Mouse (Mus musculus) kidney, embryonic 15.5 days (tissue): ENCODE data around the gene Irgc1. TPM values are rescaled to one million over a fixed set of nuclear protein-coding genes. Genes with fewer than 3 reads are reported as not detected.
"Not testable (repeated sequence)": the region's sequence is repeated elsewhere in the genome, so short reads cannot be mapped to it uniquely, and the experiment has no call there.

ENCODE experiments used
- ATAC-seq: fragments of 200-750 bp; cut with Nextera tagmentation; replicated peaks from 2 replicates; pipeline ENCODE4 v1.8.0; 2017; ENCODE audit warnings: moderate TSS enrichment; ENCODE audit not compliant: low FRiP score
- H3K27ac ChIP-seq: fragments of 300-500 bp; sonication (generic); 2 replicates; pipeline ENCODE4 v1.5.1; 2015; ENCODE audit warnings: mild to moderate bottlenecking, inconsistent platforms
- H3K27me3 ChIP-seq: fragments of 300-500 bp; sonication (generic); 2 replicates; pipeline ENCODE4 v1.6.1; 2015; ENCODE audit warnings: inconsistent platforms
- H3K36me3 ChIP-seq: fragments of 300-500 bp; sonication (generic); 2 replicates; pipeline ENCODE4 v1.6.1; 2015; ENCODE audit warnings: inconsistent platforms
- H3K4me1 ChIP-seq: fragments of 300-500 bp; sonication (generic); 2 replicates; pipeline ENCODE4 v1.6.1; 2015; ENCODE audit warnings: inconsistent platforms
- H3K4me2 ChIP-seq: fragments of 300-500 bp; sonication (generic); 2 replicates; pipeline ENCODE4 v1.6.1; 2015; ENCODE audit warnings: moderate library complexity, mild to moderate bottlenecking, inconsistent platforms
- H3K4me3 ChIP-seq: fragments of 300-500 bp; sonication (generic); replicated peaks from 2 replicates; pipeline ENCODE4 v1.5.1; 2015; ENCODE audit warnings: mild to moderate bottlenecking, inconsistent platforms
- H3K9ac ChIP-seq: fragments of 300-500 bp; sonication (generic); 2 replicates; pipeline ENCODE4 v1.6.1; 2015; ENCODE audit warnings: mild to moderate bottlenecking, inconsistent platforms
- H3K9me3 ChIP-seq: fragments of 300-500 bp; sonication (generic); replicated peaks from 2 replicates; pipeline ENCODE4 v1.6.1; 2016; ENCODE audit warnings: inconsistent platforms
- WGBS: fragments of 180-500 bp; shearing (Covaris S2); methylation state at CpG from one replicate; pipeline ENCODE4 v1.1.7; 2015; ENCODE audit warnings: mixed read lengths; 5-methylcytosine and 5-hydroxymethylcytosine counted together
- polyA plus RNA-seq: library from polyadenylated mRNA; unstranded; fragments of >200 nt; fragmentation: Nextera tagmentation; extraction: Ambion mirVana; gene quantifications from 2 replicates; pipeline ENCODE4 v1.2.1, GENCODE M21; 2015

Irgc1 gene
- not detected in 2 replicates for polyA plus RNA-seq

GRCm38 (mm10) chr7:24451855-24452311 lies at the start of gene Irgc1:
TSS of gene Irgc1 (minus strand) at chr7:24452297.
- Histone ChIP-seq H3K9me3 (no peaks in the 10 kb centered on the region), H3K4me2 (no peak within 1 kb of the TSS), H3K4me1 (peaks cover 11% of the 10 kb centered on the region; the same call in 1 of the 2 replicates), H3K27ac (no peak within 1 kb of the TSS), H3K36me3 (no peaks in the 10 kb centered on the region), H3K4me3 (no peak within 1 kb of the TSS), H3K27me3 (no peaks in the 10 kb centered on the region), H3K9ac (no peak within 1 kb of the TSS)
- WGBS, result 68% methylated on average over 9 of the region's 9 CpGs
- ATAC-seq, result no peak

GRCm38 (mm10) chr7:24501492-24501891 lies 49.4 kb upstream of the Irgc1 start:
- Histone ChIP-seq H3K4me2 (no peak overlapping the region), H3K9me3 (no peaks in the 10 kb centered on the region), H3K4me3 (no peak overlapping the region), H3K27me3 (peaks cover 47% of the 10 kb centered on the region), H3K36me3 (no peaks in the 10 kb centered on the region; the same call in 1 of the 2 replicates), H3K4me1 (peaks cover 44% of the 10 kb centered on the region), H3K27ac (no peak overlapping the region), H3K9ac (no peak overlapping the region)
- WGBS, result 62% methylated on average over 21 of the region's 21 CpGs
- ATAC-seq, result no peak

GRCm38 (mm10) chr7:24500929-24501328 lies 48.8 kb upstream of the Irgc1 start:
- Histone ChIP-seq H3K4me3 (no peak overlapping the region), H3K4me2 (no peak overlapping the region), H3K27ac (no peak overlapping the region), H3K36me3 (no peaks in the 10 kb centered on the region; the same call in 1 of the 2 replicates), H3K27me3 (peaks cover 47% of the 10 kb centered on the region), H3K9me3 (no peaks in the 10 kb centered on the region), H3K4me1 (peaks cover 38% of the 10 kb centered on the region), H3K9ac (no peak overlapping the region)
- no peak for ATAC-seq
- 42% methylated on average over 7 of the region's 7 CpGs for WGBS

GRCm38 (mm10) chr7:24499856-24500577 lies 47.9 kb upstream of the Irgc1 start:
- Histone ChIP-seq H3K4me3 (peak overlapping the region; percentile 39), H3K4me2 (peak overlapping the region; percentile 69), H3K27me3 (peaks cover 47% of the 10 kb centered on the region), H3K9ac (peak overlapping the region; percentile 28; the same call in 1 of the 2 replicates), H3K27ac (peak overlapping the region; percentile 28; the same call in 1 of the 2 replicates), H3K4me1 (peaks cover 29% of the 10 kb centered on the region), H3K36me3 (no peaks in the 10 kb centered on the region; the same call in 1 of the 2 replicates), H3K9me3 (no peaks in the 10 kb centered on the region)
- 7% methylated on average over 43 of the region's 43 CpGs for WGBS
- ATAC-seq, result peak; percentile 85

DNA sequence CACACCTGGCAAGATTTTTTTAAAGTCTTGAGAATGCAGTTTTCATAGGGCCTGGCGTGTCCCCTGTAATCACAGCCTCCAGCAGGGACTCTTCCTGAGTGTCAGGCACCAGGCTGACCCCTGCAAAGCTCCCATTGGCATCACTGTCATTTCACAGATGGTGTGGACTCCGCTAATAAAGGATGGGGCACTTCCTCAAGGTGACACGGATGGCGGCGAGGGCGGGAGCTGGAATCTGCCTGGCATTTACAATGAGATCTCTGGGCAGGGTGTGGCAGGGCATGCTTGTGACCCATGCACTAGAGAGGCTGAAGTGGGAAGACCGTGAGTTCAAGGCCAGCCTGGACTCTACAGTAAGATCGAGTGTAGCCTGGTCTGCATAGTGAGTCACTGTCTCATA lies 36.2 kb upstream of the Irgc1 start:
- H3K9ac ChIP-seq, result no peak overlapping the region
- H3K4me1 ChIP-seq, result peaks cover 12% of the 10 kb centered on the region
- no peaks in the 10 kb centered on the region for H3K36me3 ChIP-seq
- no peak overlapping the region for H3K4me3 ChIP-seq
- no peaks in the 10 kb centered on the region for H3K9me3 ChIP-seq
- no peak for ATAC-seq
- 85% methylated on average over 8 of the region's 8 CpGs for WGBS
- H3K4me2 ChIP-seq, result no peak overlapping the region
- peaks cover 12% of the 10 kb centered on the region; the same call in 1 of the 2 replicates for H3K27me3 ChIP-seq
- no peak overlapping the region for H3K27ac ChIP-seq

- 34% methylated on average over 3 of the region's 3 CpGs for whole genome bisulfite sequencing
- ATAC-seq, result no peak
- Histone ChIP-seq H3K27me3 (peaks cover 19% of the 10 kb centered on the region; the same call in 1 of the 2 replicates), H3K9me3 (no peaks in the 10 kb centered on the region), H3K4me2 (no peak overlapping the region), H3K4me3 (no peak overlapping the region), H3K4me1 (peaks cover 19% of the 10 kb centered on the region), H3K27ac (no peak overlapping the region), H3K9ac (no peak overlapping the region), H3K36me3 (no peaks in the 10 kb centered on the region)
These were observed 35.3 kb upstream of the Irgc1 start for GRCm38 (mm10) chr7:24487403-24487802.

GRCm38 (mm10) chr7:24486654-24487130 lies 34.6 kb upstream of the Irgc1 start:
- H3K9me3 ChIP-seq, result no peaks in the 10 kb centered on the region
- 0 out of 2 replicates have a peak overlapping the region, but pooled peaks have one; percentile 16 for H3K4me2 ChIP-seq
- peaks cover 19% of the 10 kb centered on the region for H3K4me1 ChIP-seq
- H3K4me3 ChIP-seq, result no peak overlapping the region
- ATAC-seq, result peak; percentile 38
- WGBS, result 38% methylated on average over 9 of the region's 9 CpGs
- peak overlapping the region; percentile 19; the same call in 1 of the 2 replicates for H3K27ac ChIP-seq
- no peak overlapping the region for H3K9ac ChIP-seq
- peaks cover 22% of the 10 kb centered on the region; the same call in 1 of the 2 replicates for H3K27me3 ChIP-seq
- no peaks in the 10 kb centered on the region for H3K36me3 ChIP-seq

- H3K27ac ChIP-seq, result no peak overlapping the region
- H3K4me1 ChIP-seq, result peaks cover 29% of the 10 kb centered on the region
- H3K9ac ChIP-seq, result no peak overlapping the region
- no peak overlapping the region for H3K4me2 ChIP-seq
- ATAC-seq, result no peak
- no peak overlapping the region for H3K4me3 ChIP-seq
- peaks cover 33% of the 10 kb centered on the region; the same call in 1 of the 2 replicates for H3K27me3 ChIP-seq
- WGBS, result 81% methylated on average over 9 of the region's 9 CpGs
- H3K9me3 ChIP-seq, result no peaks in the 10 kb centered on the region
- no peaks in the 10 kb centered on the region for H3K36me3 ChIP-seq
These were observed 33.4 kb upstream of the Irgc1 start for GRCm38 (mm10) chr7:24485481-24485880.

DNA sequence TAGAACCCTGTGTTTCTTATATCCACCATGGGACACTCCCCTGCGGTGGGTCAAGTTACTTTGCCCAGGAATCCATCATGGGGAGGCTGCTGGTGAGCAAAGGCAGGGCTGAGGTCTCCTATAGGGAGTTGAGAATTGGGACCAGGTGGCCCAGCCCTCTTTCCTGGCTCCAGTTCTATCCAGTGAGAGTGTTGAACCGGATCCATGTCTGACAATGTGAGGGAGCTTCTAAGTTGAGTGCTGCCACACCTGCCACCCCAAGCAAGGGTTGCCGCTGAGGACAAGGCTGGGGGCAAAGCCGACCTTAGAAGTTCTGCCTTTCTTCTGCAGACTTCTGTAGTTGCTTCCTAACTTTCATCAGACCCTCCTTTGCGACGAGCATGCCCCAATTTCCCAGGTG lies 31.2 kb upstream of the Irgc1 start:
- Histone ChIP-seq H3K27me3 (peaks cover 41% of the 10 kb centered on the region; the same call in 1 of the 2 replicates), H3K4me1 (peaks cover 34% of the 10 kb centered on the region), H3K4me2 (peak overlapping the region; percentile 95; the same call in 1 of the 2 replicates)
- not testable (repeated sequence) for H3K36me3 ChIP-seq, H3K27ac ChIP-seq, H3K4me3 ChIP-seq, H3K9me3 ChIP-seq, H3K9ac ChIP-seq, ATAC-seq
- WGBS, result 44% methylated on average over 6 of the region's 6 CpGs

GRCm38 (mm10) chr7:24482208-24483020 lies 30.3 kb upstream of the Irgc1 start:
- peak; percentile 12 for ATAC-seq
- peaks cover 34% of the 10 kb centered on the region for H3K4me1 ChIP-seq
- peak overlapping the region; percentile 74 for H3K4me3 ChIP-seq
- H3K27me3 ChIP-seq, result peaks cover 41% of the 10 kb centered on the region; the same call in 1 of the 2 replicates
- no peak overlapping the region for H3K27ac ChIP-seq
- no peaks in the 10 kb centered on the region for H3K36me3 ChIP-seq
- H3K4me2 ChIP-seq, result peak overlapping the region; percentile 95
- under 1% methylated on average over 24 of the region's 38 CpGs for WGBS
- H3K9ac ChIP-seq, result peak overlapping the region; percentile 64
- H3K9me3 ChIP-seq, result no peaks in the 10 kb centered on the region

DNA sequence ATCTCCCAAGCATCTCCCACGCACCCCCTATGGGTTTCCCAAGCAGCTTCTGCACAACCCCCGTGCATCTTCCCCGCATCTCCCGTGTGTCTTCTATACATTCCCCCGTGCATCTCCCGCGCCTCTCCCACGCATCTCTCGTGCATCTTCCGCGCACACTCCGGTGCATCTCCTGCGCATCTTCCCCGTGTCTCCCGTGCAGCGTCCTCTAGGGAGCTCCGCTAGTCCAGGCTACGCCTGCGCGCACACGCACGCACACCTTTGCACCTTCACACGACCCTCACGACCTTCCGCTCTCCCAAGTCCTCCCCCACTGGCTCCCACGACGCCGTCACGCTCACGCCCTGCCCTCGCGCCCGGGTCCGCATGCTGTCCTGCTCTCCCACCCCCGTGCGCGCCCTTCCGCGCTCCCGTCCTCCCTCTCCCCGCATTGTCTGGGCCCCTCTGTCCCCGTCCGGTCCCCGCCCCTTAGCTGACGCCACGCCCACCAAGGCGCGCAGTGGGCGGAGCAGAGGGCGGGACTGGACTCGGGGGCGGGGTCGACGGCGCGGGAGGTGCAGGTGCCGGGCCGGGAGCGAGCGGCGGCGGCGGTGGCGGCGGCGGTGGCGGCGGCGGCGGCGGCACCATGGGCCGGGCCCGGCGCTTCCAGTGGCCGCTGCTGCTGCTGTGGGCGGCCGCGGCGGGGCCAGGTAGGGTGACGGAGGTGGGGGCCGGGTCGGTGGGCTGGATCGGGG lies 29.5 kb upstream of the Irgc1 start, which contains the start of gene Cadm4:
Gene Cadm4, plus strand, starts transcription at position 550 of the 734 bp plus-strand sequence.
- no peak within 1 kb of the TSS for H3K27ac ChIP-seq
- under 1% methylated on average over 75 of the region's 83 CpGs for WGBS
- H3K4me2 ChIP-seq, result peak within 1 kb of the TSS; percentile 95
- ATAC-seq, result peak; percentile 80
- peak within 1 kb of the TSS; percentile 74 for H3K4me3 ChIP-seq
- no peaks in the 10 kb centered on the region for H3K9me3 ChIP-seq
- no peaks in the 10 kb centered on the region for H3K36me3 ChIP-seq
- peak within 1 kb of the TSS; percentile 64 for H3K9ac ChIP-seq
- peaks cover 41% of the 10 kb centered on the region; the same call in 1 of the 2 replicates for H3K27me3 ChIP-seq
- H3K4me1 ChIP-seq, result peaks cover 28% of the 10 kb centered on the region
